Mouse (Mus musculus) hindbrain, embryonic 12.5 days (tissue): ENCODE measurements around the gene Rpl23. TPM values are rescaled to one million over a fixed set of nuclear protein-coding genes. Genes with fewer than 3 reads are reported as not detected.
"Not testable (repeated sequence)": the region's sequence is repeated elsewhere in the genome, so short reads cannot be mapped to it uniquely, and the experiment has no call there.

Source experiments
- ATAC-seq: fragments of 200-750 bp; cut with Nextera tagmentation; 2 replicates; pipeline ENCODE4 v1.8.0; 2017; ENCODE audit warnings: moderate TSS enrichment; ENCODE audit not compliant: low FRiP score
- H3K27ac ChIP-seq: fragments of 300-500 bp; sonication (generic); 2 replicates; pipeline ENCODE4 v1.5.1; 2016; ENCODE audit warnings: mild to moderate bottlenecking
- H3K27me3 ChIP-seq: fragments of 300-500 bp; sonication (generic); 2 replicates; pipeline ENCODE4 v1.6.1; 2016; ENCODE audit warnings: mild to moderate bottlenecking
- H3K36me3 ChIP-seq: fragments of 300-500 bp; sonication (generic); 2 replicates; pipeline ENCODE4 v1.6.1; 2016; ENCODE audit warnings: mild to moderate bottlenecking
- H3K4me1 ChIP-seq: fragments of 300-500 bp; sonication (generic); 2 replicates; pipeline ENCODE4 v1.6.1; 2016
- H3K4me2 ChIP-seq: fragments of 300-500 bp; sonication (generic); replicated peaks from 2 replicates; pipeline ENCODE4 v1.6.1; 2016; ENCODE audit warnings: mild to moderate bottlenecking
- H3K4me3 ChIP-seq: fragments of 300-500 bp; sonication (generic); 2 replicates; pipeline ENCODE4 v1.5.1; 2016; ENCODE audit warnings: mild to moderate bottlenecking
- H3K9ac ChIP-seq: fragments of 300-500 bp; sonication (generic); 2 replicates; pipeline ENCODE4 v1.6.1; 2016; ENCODE audit warnings: mild to moderate bottlenecking, moderate library complexity
- H3K9me3 ChIP-seq: fragments of 300-500 bp; sonication (generic); replicated peaks from 2 replicates; pipeline ENCODE4 v1.6.1; 2016; ENCODE audit warnings: mild to moderate bottlenecking
- WGBS: fragments of 180-500 bp; shearing (Covaris S2); methylation state at CpG from one replicate; pipeline ENCODE4 v1.1.7; 2016; 5-methylcytosine and 5-hydroxymethylcytosine counted together
- polyA plus RNA-seq: library from polyadenylated mRNA; unstranded; fragments of >200 nt; fragmentation: Nextera tagmentation; extraction: Ambion mirVana; gene quantifications from 2 replicates; pipeline ENCODE4 v1.2.1, GENCODE M21; 2016

The Rpl23 gene
- polyA plus RNA-seq, 1 experiment from 2014 or later: 376 TPM

- WGBS: 50% methylated on average over 15 of the region's 15 CpGs
- no peak for ATAC-seq
- Histone ChIP-seq H3K27ac (no peak overlapping the region), H3K9ac (no peak overlapping the region), H3K4me1 (peaks cover 22% of the 10 kb centered on the region), H3K4me2 (no peak overlapping the region), H3K9me3 (no peaks in the 10 kb centered on the region), H3K4me3 (no peak overlapping the region), H3K36me3 (no peaks in the 10 kb centered on the region), H3K27me3 (no peaks in the 10 kb centered on the region)
Measured at GRCm38 (mm10) chr11:97797369-97798082, 15.3 kb upstream of the Rpl23 start.

- no peaks in the 10 kb centered on the region for H3K27me3 ChIP-seq
- H3K4me1 ChIP-seq: peaks cover 16% of the 10 kb centered on the region
- WGBS: 4% methylated on average over 6 of the region's 6 CpGs
- H3K9me3 ChIP-seq: no peaks in the 10 kb centered on the region
- no peak overlapping the region for H3K27ac ChIP-seq
- H3K36me3 ChIP-seq: no peaks in the 10 kb centered on the region
- no peak for ATAC-seq
- no peak overlapping the region for H3K4me3 ChIP-seq
- no peak overlapping the region for H3K9ac ChIP-seq
- H3K4me2 ChIP-seq: no peak overlapping the region
Measured at GRCm38 (mm10) chr11:97796910-97797309, 14.7 kb upstream of the Rpl23 start.

DNA sequence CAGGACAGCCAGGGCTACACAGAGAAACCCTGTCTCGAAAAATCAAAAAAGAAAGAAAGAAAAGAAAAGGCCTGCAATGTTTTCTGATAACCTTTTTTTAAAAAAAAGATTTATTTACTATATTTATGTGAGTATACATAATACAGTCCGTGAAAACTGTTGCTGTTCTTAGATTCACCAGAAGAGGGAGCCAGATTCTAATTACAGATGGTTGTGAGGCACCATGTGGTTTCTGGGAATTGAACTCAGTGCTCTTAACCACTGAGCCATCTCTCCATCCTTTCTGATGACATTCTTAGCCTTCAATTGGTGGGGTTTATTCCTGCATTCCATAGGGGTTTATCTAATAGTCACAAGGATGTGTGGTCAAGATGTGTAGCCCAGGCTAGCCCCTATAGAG, 10.9 kb upstream of the Rpl23 start:
- 4% methylated on average over 2 of the region's 2 CpGs for WGBS

GRCm38 (mm10) chr11:97790778-97791438, 8.7 kb upstream of the Rpl23 start:
- not testable (repeated sequence) for H3K4me3 ChIP-seq, H3K27me3 ChIP-seq, H3K4me1 ChIP-seq, H3K36me3 ChIP-seq, H3K9me3 ChIP-seq, H3K27ac ChIP-seq, ATAC-seq, H3K4me2 ChIP-seq, H3K9ac ChIP-seq
- 78% methylated on average over 2 of the region's 2 CpGs for WGBS

More for the DNA sequence above, 10.9 kb upstream of the Rpl23 start:
- H3K27ac ChIP-seq: no peak overlapping the region
- H3K9me3 ChIP-seq: no peaks in the 10 kb centered on the region
- H3K36me3 ChIP-seq: no peaks in the 10 kb centered on the region
- no peak overlapping the region for H3K9ac ChIP-seq
- H3K4me2 ChIP-seq: no peak overlapping the region
- ATAC-seq: no peak
- H3K27me3 ChIP-seq: no peaks in the 10 kb centered on the region
- 0 out of 2 replicates have a peak, but pooled peaks cover under 1% of the 10 kb centered on the region for H3K4me1 ChIP-seq
- no peak overlapping the region for H3K4me3 ChIP-seq

- no peaks in the 10 kb centered on the region for H3K9me3 ChIP-seq
- WGBS: 88% methylated on average over 5 of the region's 5 CpGs
Measured at GRCm38 (mm10) chr11:97789727-97790126, 7.5 kb upstream of the Rpl23 start.

DNA sequence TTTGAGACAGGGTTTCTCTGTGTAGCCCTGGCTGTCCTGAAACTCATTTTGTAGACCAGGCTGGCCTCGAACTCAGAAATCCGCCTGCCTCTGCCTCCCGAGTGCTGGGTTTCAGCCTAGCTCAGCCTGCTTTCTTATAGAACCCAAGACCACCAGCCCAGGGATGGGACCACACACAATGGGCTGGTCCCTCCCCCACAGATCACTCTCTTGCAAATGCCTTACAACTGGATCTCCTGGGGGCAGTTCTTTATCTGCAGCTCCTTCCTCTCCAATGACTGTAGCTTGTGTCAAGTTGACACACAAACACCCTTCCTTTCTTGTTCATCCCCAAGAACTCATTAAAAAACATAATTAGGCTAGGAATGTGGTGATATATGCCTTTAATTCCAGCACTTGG, 5.7 kb upstream of the Rpl23 start:
- no peak overlapping the region for H3K9ac ChIP-seq
- H3K4me2 ChIP-seq: no peak overlapping the region
- H3K4me1 ChIP-seq: peaks cover 3% of the 10 kb centered on the region; the same call in 1 of the 2 replicates
- H3K27ac ChIP-seq: no peak overlapping the region
- H3K9me3 ChIP-seq: no peaks in the 10 kb centered on the region
- H3K27me3 ChIP-seq: no peaks in the 10 kb centered on the region
- WGBS: 91% methylated on average over 3 of the region's 3 CpGs
- no peak overlapping the region for H3K4me3 ChIP-seq
- H3K36me3 ChIP-seq: no peaks in the 10 kb centered on the region
- ATAC-seq: no peak

More at GRCm38 (mm10) chr11:97789727-97790126, 7.5 kb upstream of the Rpl23 start:
- Histone ChIP-seq H3K27me3 (no peaks in the 10 kb centered on the region), H3K36me3 (no peaks in the 10 kb centered on the region), H3K9ac (no peak overlapping the region), H3K4me3 (no peak overlapping the region), H3K4me2 (no peak overlapping the region), H3K27ac (no peak overlapping the region), H3K4me1 (no peaks in the 10 kb centered on the region)
- ATAC-seq: no peak

DNA sequence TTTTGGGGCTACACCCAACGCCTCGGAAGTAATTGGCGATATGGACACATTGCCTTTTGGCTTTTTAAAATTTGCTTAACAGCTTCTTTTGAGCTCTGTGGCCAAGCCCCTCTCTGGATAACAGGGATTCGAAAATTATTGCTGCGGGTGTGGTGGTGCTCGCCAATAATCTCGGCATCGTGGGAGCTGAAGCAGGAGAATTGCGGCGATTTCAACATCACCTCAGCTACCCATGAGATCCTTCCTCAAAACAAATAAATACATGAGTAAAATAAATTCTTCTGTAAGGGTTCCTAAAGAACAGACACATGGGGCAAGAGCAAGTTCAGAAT, 293 bp upstream of the Rpl23 start:
- peak overlapping the region; percentile 98 for H3K4me3 ChIP-seq
- H3K9ac ChIP-seq: peak overlapping the region; percentile 99
- H3K9me3 ChIP-seq: no peaks in the 10 kb centered on the region
- H3K4me2 ChIP-seq: peak overlapping the region; percentile 86
- WGBS: 0% methylated on average over 10 of the region's 10 CpGs
- no peak; the same call in 1 of the 2 replicates for ATAC-seq
- peaks cover 24% of the 10 kb centered on the region for H3K4me1 ChIP-seq
- no peaks in the 10 kb centered on the region for H3K27me3 ChIP-seq
- peak overlapping the region; percentile 94 for H3K27ac ChIP-seq
- peaks cover 34% of the 10 kb centered on the region for H3K36me3 ChIP-seq

DNA sequence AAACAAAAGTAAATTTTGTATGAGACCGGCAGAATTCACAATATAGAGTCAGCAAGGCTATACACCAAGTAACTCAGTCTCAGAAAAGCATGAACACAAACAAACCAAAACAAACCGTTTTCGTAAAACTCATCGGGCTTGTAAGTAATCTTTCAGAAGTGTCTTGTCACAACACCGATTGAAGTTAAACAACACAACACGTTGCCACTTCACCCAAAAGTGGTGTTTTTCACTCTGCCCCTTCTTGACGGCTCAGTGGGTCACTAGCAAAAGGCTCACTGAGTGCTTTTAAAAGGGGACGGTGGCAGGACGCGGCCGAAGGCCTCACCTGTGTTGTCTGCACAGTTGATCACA, 782 bp downstream of the Rpl23 start:
- H3K36me3 ChIP-seq: peaks cover 45% of the 10 kb centered on the region
- ATAC-seq: no peak; the same call in 1 of the 2 replicates
- peak overlapping the region; percentile 98 for H3K4me3 ChIP-seq
- H3K4me2 ChIP-seq: peak overlapping the region; percentile 86
- peak overlapping the region; percentile 94 for H3K27ac ChIP-seq
- peaks cover 24% of the 10 kb centered on the region for H3K4me1 ChIP-seq
- H3K9me3 ChIP-seq: no peaks in the 10 kb centered on the region
- H3K27me3 ChIP-seq: no peaks in the 10 kb centered on the region
- WGBS: 3% methylated on average over 11 of the region's 11 CpGs
- peak overlapping the region; percentile 99 for H3K9ac ChIP-seq

DNA sequence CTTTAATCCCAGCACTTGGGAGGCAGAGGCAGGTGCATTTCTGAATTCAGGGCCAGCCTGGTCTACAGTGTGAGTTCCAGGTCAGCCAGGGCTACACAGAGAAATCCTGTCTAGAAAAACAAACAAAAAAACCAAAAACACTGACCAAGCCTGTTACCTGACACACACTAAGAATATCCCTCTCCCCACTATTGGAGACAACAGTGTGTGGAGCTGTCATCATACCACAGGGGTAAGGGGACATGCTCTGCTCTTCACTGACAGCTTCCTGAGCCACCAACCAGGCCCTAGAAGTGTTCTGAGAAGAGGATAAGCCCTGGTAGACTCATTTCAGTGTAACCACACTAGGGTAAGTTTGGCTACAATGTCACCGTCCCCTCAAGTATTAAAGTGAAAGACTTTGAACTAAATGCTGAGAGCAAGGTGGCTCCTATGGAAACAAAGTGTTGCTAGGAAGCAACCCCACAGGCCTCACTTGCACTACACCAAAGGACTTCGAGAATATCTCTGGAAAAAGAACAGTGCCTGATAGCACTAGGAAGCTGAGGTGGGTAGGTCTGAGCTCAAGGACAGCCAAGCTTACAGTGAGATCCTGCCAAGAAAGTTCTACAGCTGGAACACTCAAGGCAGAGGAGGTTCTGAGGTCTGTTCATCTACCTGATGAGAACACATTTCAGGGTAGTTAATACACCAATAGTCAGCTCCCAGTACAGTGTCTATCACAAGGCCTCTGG, 2.1 kb downstream of the Rpl23 start:
- H3K9me3 ChIP-seq: no peaks in the 10 kb centered on the region
- H3K27me3 ChIP-seq: no peaks in the 10 kb centered on the region
- peaks cover 26% of the 10 kb centered on the region for H3K4me1 ChIP-seq
- H3K4me3 ChIP-seq: no peak overlapping the region
- no peak for ATAC-seq
- H3K9ac ChIP-seq: peak overlapping the region; percentile 99; the same call in 1 of the 2 replicates
- peaks cover 58% of the 10 kb centered on the region for H3K36me3 ChIP-seq
- peak overlapping the region; percentile 86 for H3K4me2 ChIP-seq
- no peak overlapping the region for H3K27ac ChIP-seq
- WGBS: 91% methylated on average over 2 of the region's 2 CpGs

DNA sequence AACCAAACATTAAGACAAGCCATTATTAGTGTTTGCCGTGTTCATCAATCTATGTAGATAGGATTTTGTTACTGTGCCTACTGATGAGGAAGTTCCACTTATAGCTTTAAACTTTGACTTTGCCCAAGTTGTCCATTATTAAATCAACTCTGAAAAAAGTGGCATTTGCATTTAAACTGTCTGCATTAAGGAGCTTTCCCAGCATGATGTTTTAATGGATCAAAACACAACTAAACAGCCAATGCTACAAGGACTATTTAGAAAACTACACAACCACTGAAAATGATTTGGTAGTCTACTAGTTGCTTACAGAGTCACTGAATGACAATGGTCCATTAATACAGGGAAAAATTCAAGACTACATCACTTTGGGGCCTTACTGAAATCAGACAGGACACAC, 3.3 kb downstream of the Rpl23 start:
- H3K9ac ChIP-seq: no peak overlapping the region
- H3K4me2 ChIP-seq: no peak overlapping the region
- ATAC-seq: no peak
- WGBS: 95% methylated on average over 1 of the region's 1 CpGs
- H3K9me3 ChIP-seq: no peaks in the 10 kb centered on the region
- H3K27ac ChIP-seq: no peak overlapping the region
- peaks cover 26% of the 10 kb centered on the region for H3K4me1 ChIP-seq
- H3K36me3 ChIP-seq: peaks cover 60% of the 10 kb centered on the region
- no peak overlapping the region for H3K4me3 ChIP-seq
- no peaks in the 10 kb centered on the region for H3K27me3 ChIP-seq

DNA sequence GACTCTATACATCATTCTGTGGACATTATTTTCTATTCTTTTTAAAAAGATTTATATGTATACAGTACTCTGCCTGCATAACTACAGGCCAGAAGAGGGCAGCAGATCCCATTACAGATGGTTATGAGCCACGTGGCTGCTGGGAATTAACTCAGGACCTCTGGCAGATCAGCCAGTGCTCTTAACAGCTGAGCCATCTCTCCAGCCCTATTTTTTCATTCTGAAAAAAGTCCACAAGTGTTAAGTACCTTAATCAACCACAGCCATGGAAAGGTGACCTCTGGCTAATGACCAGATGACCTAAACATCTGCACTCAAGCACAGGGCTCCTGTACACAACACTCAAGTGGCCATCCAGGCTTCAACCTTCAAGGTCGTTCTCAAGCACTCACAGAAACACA, 5.1 kb downstream of the Rpl23 start:
- no peak overlapping the region for H3K9ac ChIP-seq
- no peaks in the 10 kb centered on the region for H3K9me3 ChIP-seq
- no peak overlapping the region for H3K4me2 ChIP-seq
- no peak overlapping the region for H3K4me3 ChIP-seq
- peaks cover 21% of the 10 kb centered on the region for H3K4me1 ChIP-seq
- 45% methylated on average over 2 of the region's 2 CpGs for WGBS
- H3K36me3 ChIP-seq: peaks cover 60% of the 10 kb centered on the region
- ATAC-seq: no peak; the same call in 1 of the 2 replicates
- H3K27me3 ChIP-seq: no peaks in the 10 kb centered on the region
- no peak overlapping the region for H3K27ac ChIP-seq

- Histone ChIP-seq H3K27ac (no peak overlapping the region), H3K4me2 (no peak overlapping the region), H3K9me3 (no peaks in the 10 kb centered on the region), H3K4me1 (peaks cover 21% of the 10 kb centered on the region), H3K4me3 (no peak overlapping the region), H3K36me3 (peaks cover 60% of the 10 kb centered on the region), H3K27me3 (no peaks in the 10 kb centered on the region), H3K9ac (no peak overlapping the region)
- 61% methylated on average over 5 of the region's 5 CpGs for WGBS
- ATAC-seq: no peak
Measured at GRCm38 (mm10) chr11:97776497-97777128, 5.6 kb downstream of the Rpl23 start.
